Mouse (Mus musculus) MEL (cell line): ENCODE measurements around the gene Vta1. TPM values are rescaled to one million over a fixed set of nuclear protein-coding genes. Genes with fewer than 3 reads are reported as not detected.

Experiments used
- DNase-seq: peaks from one replicate; pipeline ENCODE4 v3.0.0; 2011; ENCODE audit warnings: low read depth, low spot score
- H3K27ac ChIP-seq: 2 replicates; pipeline ENCODE4 v1.5.1; 2012; ENCODE audit warnings: low read depth, mild to moderate bottlenecking, control low read depth, low read length, moderate library complexity; ENCODE audit not compliant: control insufficient read depth
- H3K27me3 ChIP-seq, 2 experiments: fragments of 150-350 bp in 1 of 2; sonication (generic) in 1 of 2; 2 replicates each; pipeline ENCODE4 v1.6.1; 2012; ENCODE audit warnings: low read length in 2 of 2, mild to moderate bottlenecking in 2 of 2, improper control_type of control experiment in 1 of 2, moderate library complexity in 1 of 2; ENCODE audit not compliant: insufficient read depth in 2 of 2, control insufficient read depth in 1 of 2
- H3K36me3 ChIP-seq, 2 experiments: 2 replicates each; pipeline ENCODE4 v1.6.1; 2012 to 2014; ENCODE audit warnings: low read length in 2 of 2, improper control_type of control experiment in 1 of 2, inconsistent platforms in 1 of 2, mild to moderate bottlenecking in 1 of 2; ENCODE audit not compliant: insufficient read depth in 2 of 2, control insufficient read depth in 1 of 2
- H3K4me1 ChIP-seq, 2 experiments: fragments of 150-350 bp in 1 of 2; sonication (generic) in 1 of 2; 2 replicates each; pipeline ENCODE4 v1.6.1; 2012; ENCODE audit warnings: low read length in 2 of 2, improper control_type of control experiment in 1 of 2, mild to moderate bottlenecking in 1 of 2; ENCODE audit not compliant: insufficient read depth in 2 of 2, control insufficient read depth in 1 of 2
- H3K4me3 ChIP-seq, 2 experiments: fragments of 150-350 bp in 1 of 2; sonication (generic) in 1 of 2; 2 replicates each; pipeline ENCODE4 v1.5.1; 2012; ENCODE audit warnings: low read depth in 2 of 2, low read length in 2 of 2, mild to moderate bottlenecking in 2 of 2, moderate library complexity in 2 of 2, control low read depth in 1 of 2, improper control_type of control experiment in 1 of 2; ENCODE audit not compliant: control insufficient read depth in 1 of 2, insufficient read depth in 1 of 2
- H3K79me2 ChIP-seq: 2 replicates; pipeline ENCODE4 v1.6.1; 2012; ENCODE audit warnings: mild to moderate bottlenecking, low read length, moderate library complexity; ENCODE audit not compliant: control insufficient read depth, poor library complexity, insufficient read depth
- H3K9ac ChIP-seq: 2 replicates; pipeline ENCODE4 v1.6.1; 2012; ENCODE audit warnings: low read depth, mild to moderate bottlenecking, control low read depth, low read length, moderate library complexity; ENCODE audit not compliant: control insufficient read depth, poor library complexity, severe bottlenecking
- H3K9me3 ChIP-seq: fragments of 150-350 bp; sonication (generic); replicated peaks from 2 replicates; pipeline ENCODE4 v1.6.1; 2012; ENCODE audit warnings: mild to moderate bottlenecking, low read length, improper control_type of control experiment, moderate library complexity; ENCODE audit not compliant: insufficient read depth
- BHLHE40 ChIP-seq: IDR thresholded peaks from 2 replicates; pipeline ENCODE4 v1.6.1; 2012; ENCODE audit warnings: low read depth, mild to moderate bottlenecking, inconsistent platforms, low read length, improper control_type of control experiment, borderline replicate concordance
- CHD2 ChIP-seq: IDR thresholded peaks from 2 replicates; pipeline ENCODE4 v1.6.1; 2011; ENCODE audit warnings: low read length, improper control_type of control experiment
- ELF1 ChIP-seq: IDR thresholded peaks from 2 replicates; pipeline ENCODE4 v1.6.1; 2014; ENCODE audit warnings: low read depth, mild to moderate bottlenecking, inconsistent platforms, low read length, improper control_type of control experiment, moderate library complexity
- EP300 ChIP-seq, 2 experiments: IDR thresholded peaks; 2 replicates each; pipeline ENCODE4 v1.6.1; 2011; ENCODE audit warnings: improper control_type of control experiment in 2 of 2, low read length in 2 of 2, low read depth in 1 of 2, mild to moderate bottlenecking in 1 of 2
- GABPA ChIP-seq: IDR thresholded peaks from 2 replicates; pipeline ENCODE4 v1.6.1; 2012; ENCODE audit warnings: low read depth, mild to moderate bottlenecking, inconsistent platforms, low read length, improper control_type of control experiment, moderate library complexity
- GATA1 ChIP-seq: IDR thresholded peaks from 2 replicates; pipeline ENCODE4 v1.6.1; 2011; ENCODE audit warnings: low read depth, low read length, improper control_type of control experiment
- HCFC1 ChIP-seq: IDR thresholded peaks from 2 replicates; pipeline ENCODE4 v1.6.1; 2012; ENCODE audit warnings: low read depth, mild to moderate bottlenecking, inconsistent platforms, low read length, improper control_type of control experiment, moderate library complexity
- JUND ChIP-seq: IDR thresholded peaks from 2 replicates; pipeline ENCODE4 v1.6.1; 2011; ENCODE audit warnings: low read depth, mild to moderate bottlenecking, improper control_type of control experiment, low read length
- MAFK ChIP-seq: IDR thresholded peaks from 2 replicates; pipeline ENCODE4 v1.6.1; 2011; ENCODE audit warnings: low read depth, mild to moderate bottlenecking, low read length, improper control_type of control experiment, borderline replicate concordance
- MAZ ChIP-seq: IDR thresholded peaks from 2 replicates; pipeline ENCODE4 v1.6.1; 2012; ENCODE audit warnings: low read depth, mild to moderate bottlenecking, inconsistent platforms, low read length, improper control_type of control experiment
- MXI1 ChIP-seq: IDR thresholded peaks from 2 replicates; pipeline ENCODE4 v1.6.1; 2011; ENCODE audit warnings: mild to moderate bottlenecking, low read depth, low read length, improper control_type of control experiment
- MYC ChIP-seq: IDR thresholded peaks from 2 replicates; pipeline ENCODE4 v1.6.1; 2011; ENCODE audit warnings: low read depth, mild to moderate bottlenecking, low read length, improper control_type of control experiment, moderate library complexity
- NELFE ChIP-seq: IDR thresholded peaks from 2 replicates; pipeline ENCODE4 v1.6.1; 2011; ENCODE audit warnings: low read depth, low read length, improper control_type of control experiment
- NRF1 ChIP-seq: IDR thresholded peaks from 2 replicates; pipeline ENCODE4 v1.6.1; 2014; ENCODE audit warnings: low read depth, mild to moderate bottlenecking, inconsistent platforms, low read length, improper control_type of control experiment, moderate library complexity; ENCODE audit not compliant: poor library complexity, insufficient read depth, severe bottlenecking
- POLR2AphosphoS5 ChIP-seq: IDR thresholded peaks from 2 replicates; pipeline ENCODE4 v1.6.1; 2012; ENCODE audit warnings: low read depth, borderline replicate concordance, mild to moderate bottlenecking, inconsistent platforms, low read length, moderate library complexity, mixed read lengths
- RAD21 ChIP-seq: IDR thresholded peaks from 2 replicates; pipeline ENCODE4 v1.6.1; 2011; ENCODE audit warnings: mild to moderate bottlenecking, low read depth, low read length, improper control_type of control experiment
- RCOR1 ChIP-seq: IDR thresholded peaks from 2 replicates; pipeline ENCODE4 v1.6.1; 2012; ENCODE audit warnings: low read depth, mild to moderate bottlenecking, inconsistent platforms, low read length, improper control_type of control experiment
- TBP ChIP-seq: IDR thresholded peaks from 2 replicates; pipeline ENCODE4 v1.8.0; 2011; ENCODE audit warnings: low read depth, low read length, improper control_type of control experiment
- TCF12 ChIP-seq: IDR thresholded peaks from 2 replicates; pipeline ENCODE4 v1.6.1; 2014; ENCODE audit warnings: low read depth, mild to moderate bottlenecking, inconsistent platforms, low read length, improper control_type of control experiment, moderate library complexity
- UBTF ChIP-seq: IDR thresholded peaks from 2 replicates; pipeline ENCODE4 v1.6.1; 2012; ENCODE audit warnings: low read depth, mild to moderate bottlenecking, inconsistent platforms, low read length, improper control_type of control experiment, moderate library complexity, borderline replicate concordance; ENCODE audit not compliant: insufficient read depth
- USF1 ChIP-seq: IDR thresholded peaks from 2 replicates; pipeline ENCODE4 v1.6.1; 2014; ENCODE audit warnings: low read depth, mild to moderate bottlenecking, inconsistent platforms, low read length, improper control_type of control experiment, moderate library complexity
- USF2 ChIP-seq, 2 experiments: IDR thresholded peaks; 2 replicates each; pipeline ENCODE4 v1.6.1; 2011 to 2012; ENCODE audit warnings: improper control_type of control experiment in 2 of 2, low read length in 2 of 2, borderline replicate concordance in 1 of 2, inconsistent platforms in 1 of 2, low read depth in 1 of 2, mild to moderate bottlenecking in 1 of 2; ENCODE audit not compliant: insufficient read depth in 1 of 2
- ZC3H11A ChIP-seq: IDR thresholded peaks from 2 replicates; pipeline ENCODE4 v1.6.1; 2012; ENCODE audit warnings: low read depth, mild to moderate bottlenecking, inconsistent platforms, low read length, improper control_type of control experiment
- ZMIZ1 ChIP-seq: IDR thresholded peaks from 2 replicates; pipeline ENCODE4 v1.6.1; 2012; ENCODE audit warnings: low read depth, mild to moderate bottlenecking, inconsistent platforms, low read length, improper control_type of control experiment, moderate library complexity
- polyA plus RNA-seq, 2 experiments: library from polyadenylated mRNA; stranded (reverse) in 1 of 2; unstranded in 1 of 2; fragments of >175 nt in 1 of 2; fragments of >200 nt in 1 of 2; gene quantifications; 2 replicates each; pipeline versions ENCODE4 v1.2.1 to v1.2.4; 2012; ENCODE audit warnings: low replicate concordance in 2 of 2, low read depth in 1 of 2; ENCODE audit not compliant: insufficient read length in 2 of 2, insufficient read depth in 1 of 2, missing spikeins in 1 of 2
- total RNA-seq: library from RNA; depleted of rRNA; stranded (reverse); fragments of 300-350 nt; gene quantifications from 2 replicates; pipeline ENCODE4 v1.2.3, GENCODE M21; 2012

Gene Vta1
- total and polyA plus RNA-seq, 3 experiments, result 51.9 to 96.5 TPM; not detected in 1

- Histone ChIP-seq H3K27ac (no peak overlapping the region), H3K36me3 (peaks cover 6 to 14% of the 10 kb centered on the region in 2 experiments; a peak in 3 of 4 replicates)
Observed at GRCm38 (mm10) chr10:14690349-14690748, 15.0 kb downstream of the Vta1 start.

GRCm38 (mm10) chr10:14688785-14689442 lies 16.4 kb downstream of the Vta1 start:
- no peak overlapping the region for H3K9ac ChIP-seq
- peak overlapping the region in 1 of 2 experiments; percentile 26; a peak in 1 of 4 replicates for H3K4me3 ChIP-seq
- H3K27me3 ChIP-seq, result no peaks in the 10 kb centered on the region
- H3K36me3 ChIP-seq, result peaks cover 6 to 14% of the 10 kb centered on the region in 2 experiments; a peak in 3 of 4 replicates
- peaks cover 5% of the 10 kb centered on the region; the same call in 1 of the 2 replicates for H3K79me2 ChIP-seq
- peak overlapping the region; percentile 78 for H3K27ac ChIP-seq
- H3K4me1 ChIP-seq, result peaks cover 4 to 10% of the 10 kb centered on the region in 2 experiments
- no peaks in the 10 kb centered on the region for H3K9me3 ChIP-seq
- TF ChIP-seq CHD2 (no peak), ZMIZ1 (no peak), RAD21 (no peak), USF2 (IDR thresholded peaks at IDR 0.05; ENCODE audit: borderline replicate concordance in 1 of 2, insufficient read depth in 1 of 2, low read depth in 1 of 2, low read length in 2 of 2) (no peak), EP300 (IDR thresholded peaks at IDR 0.05; ENCODE audit: low read depth in 1 of 2, low read length in 2 of 2) (peak in 1 of 2 experiments; percentile 57; a peak in 2 of 4 replicates), MAFK (no peak), GATA1 (peak; percentile 38; the same call in 1 of the 2 replicates), NELFE (no peak), NRF1 (no peak), GABPA (no peak), TBP (no peak), ELF1 (no peak), RCOR1 (0 out of 2 replicates have a peak, but pooled peaks have one; percentile 45), JUND (no peak), HCFC1 (no peak), MAZ (no peak), TCF12 (peak; percentile 5; the same call in 1 of the 2 replicates), POLR2AphosphoS5 (no peak), UBTF (no peak), USF1 (no peak), ZC3H11A (no peak), BHLHE40 (no peak), MXI1 (peak; percentile 62; the same call in 1 of the 2 replicates)
- DNase-seq, result peak; percentile 45

More at GRCm38 (mm10) chr10:14690349-14690748, 15.0 kb downstream of the Vta1 start:
- Histone ChIP-seq H3K9ac (no peak overlapping the region), H3K79me2 (peaks cover 9% of the 10 kb centered on the region; the same call in 1 of the 2 replicates), H3K4me1 (peaks cover 4 to 10% of the 10 kb centered on the region in 2 experiments), H3K27me3 (no peaks in the 10 kb centered on the region), H3K4me3 (no peak overlapping the region), H3K9me3 (no peaks in the 10 kb centered on the region)
- no peak for TF ChIP-seq GABPA
- no peak for TF ChIP-seq UBTF
- TF ChIP-seq JUND, result no peak
- TF ChIP-seq MAFK, result no peak
- TF ChIP-seq MYC, result no peak
- no peak for DNase-seq
